In genomic region chr2:3788424-3788786, GRCm38 (mm10) we compare ENCODE assay signal across 9 mouse cellular contexts.
"Had no signal": no experiment of that assay in that cellular context is flagged by ENCODE, and none has a peak within 500 bp of the region (broad histone marks: within the 10 kb centered on the region; RNA-seq: fewer than 3 reads in every experiment).

No protein-coding gene starts in this region.

- ATAC-seq: midbrain, embryonic 13.5 days; midbrain, embryonic 16.5 days had no signal

- DNase-seq: kidney, adult 2 months; kidney, postnatal 25 days; layer of hippocampus, postnatal 36 days; lung, postnatal 14 days; lung, postnatal 4 days; thymus, adult 18-20 months; thymus, postnatal 36 days had no signal
